Mouse (Mus musculus) frontal cortex, postnatal 25 days (tissue): ENCODE results near the gene Slc29a4.
A peak's percentile ranks its signal among the peaks of the same experiment; 100 is the strongest.

Experiments
- DNase-seq, 2 experiments: peaks; one replicate each; pipeline ENCODE4 v3.0.0; 2022; ENCODE audit warnings: low spot score in 2 of 2

Gene Slc29a4

DNA sequence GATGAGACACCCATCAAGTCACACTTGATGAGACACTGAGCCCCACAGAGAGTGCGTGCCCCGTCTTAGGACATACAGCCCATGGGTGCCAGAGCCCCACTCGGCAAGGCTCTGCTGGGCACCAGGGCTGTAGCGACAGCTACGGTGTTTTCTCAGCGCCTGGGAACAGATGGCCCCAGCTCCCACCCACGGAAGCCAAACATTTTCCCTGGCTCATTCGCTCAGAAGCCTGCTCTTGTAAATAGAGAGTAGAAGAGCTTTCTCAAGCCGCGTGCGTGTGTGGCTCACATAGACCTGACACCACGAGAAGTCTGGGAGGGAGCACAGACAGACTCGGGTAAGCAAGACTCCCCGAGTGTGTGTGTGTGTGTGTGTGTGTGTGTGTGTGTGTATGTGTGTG, at the start of gene Slc29a4:
Gene Slc29a4 (plus strand): TSS at position 265 of the 400 bp plus-strand sequence.
- DNase-seq = peak in 1 of 2 experiments; percentile 57

DNA sequence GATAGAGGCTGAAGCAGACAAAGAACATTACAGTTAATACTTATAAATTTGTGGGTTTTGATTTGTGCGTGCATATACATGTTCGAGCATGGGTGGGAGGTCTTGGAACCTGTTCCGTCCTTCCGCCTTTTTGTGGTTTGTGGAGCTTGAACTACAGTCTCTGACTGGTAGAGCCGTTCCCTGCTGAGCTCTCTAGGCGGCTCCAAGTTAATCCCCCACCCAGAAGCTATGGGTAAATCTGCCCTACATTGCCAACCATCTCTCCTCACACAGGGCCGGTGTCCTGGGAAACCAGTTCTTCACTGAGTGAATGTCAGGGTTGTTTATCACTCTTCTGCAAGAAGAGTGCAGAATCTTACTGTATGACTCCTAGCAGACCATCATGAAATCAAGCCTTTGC, 44.1 kb upstream of the Slc29a4 start:
- DNase-seq = no peak

DNA sequence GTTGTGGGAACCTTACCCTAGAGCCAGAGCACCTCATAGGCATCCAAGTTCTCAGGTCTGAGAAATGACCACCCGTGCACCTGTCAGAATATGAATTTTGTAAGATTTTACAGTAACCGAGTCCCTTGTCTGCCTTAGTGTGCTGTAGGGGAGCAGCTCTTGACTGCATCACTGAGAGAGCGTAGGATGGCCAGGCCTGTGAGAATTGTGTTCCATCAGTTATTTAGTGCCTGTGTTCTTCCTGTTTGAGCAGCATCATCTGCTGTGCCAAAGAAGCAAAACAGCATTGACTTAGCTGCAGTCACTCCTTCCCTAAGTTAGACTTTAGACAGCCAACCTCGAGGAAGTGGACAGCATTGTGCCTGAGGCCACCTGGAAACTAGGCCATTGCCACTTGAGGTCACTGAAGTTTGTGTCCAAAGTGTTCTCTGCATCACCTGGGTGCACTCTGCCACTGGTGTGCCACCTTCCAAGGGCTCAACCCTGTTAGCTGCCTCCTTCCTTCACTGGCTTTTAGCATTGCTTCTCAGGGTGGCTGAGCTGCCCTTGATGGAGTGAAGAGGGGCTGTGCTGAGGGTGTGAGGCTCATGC, 42.8 kb upstream of the Slc29a4 start:
- DNase-seq = no peak

DNA sequence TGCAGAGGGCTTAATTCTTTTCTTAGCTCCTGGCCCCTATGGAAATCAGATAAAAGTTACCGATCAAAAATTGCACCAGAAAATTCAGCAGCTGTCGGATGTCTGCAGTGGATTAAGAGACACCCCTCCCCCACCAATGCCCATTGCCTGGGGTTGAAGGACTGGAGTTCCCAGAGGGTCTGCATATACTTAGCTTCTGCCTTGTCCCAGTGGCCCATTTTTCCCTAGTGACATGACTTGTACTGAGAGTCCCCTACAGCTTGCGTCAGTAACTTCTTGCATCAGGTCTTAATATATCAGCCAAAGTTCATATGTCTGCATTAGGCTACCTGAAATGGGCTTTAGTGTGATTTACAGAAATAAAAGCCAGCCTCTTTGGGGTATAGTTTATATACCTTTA, 41.9 kb upstream of the Slc29a4 start:
- no peak for DNase-seq

DNA sequence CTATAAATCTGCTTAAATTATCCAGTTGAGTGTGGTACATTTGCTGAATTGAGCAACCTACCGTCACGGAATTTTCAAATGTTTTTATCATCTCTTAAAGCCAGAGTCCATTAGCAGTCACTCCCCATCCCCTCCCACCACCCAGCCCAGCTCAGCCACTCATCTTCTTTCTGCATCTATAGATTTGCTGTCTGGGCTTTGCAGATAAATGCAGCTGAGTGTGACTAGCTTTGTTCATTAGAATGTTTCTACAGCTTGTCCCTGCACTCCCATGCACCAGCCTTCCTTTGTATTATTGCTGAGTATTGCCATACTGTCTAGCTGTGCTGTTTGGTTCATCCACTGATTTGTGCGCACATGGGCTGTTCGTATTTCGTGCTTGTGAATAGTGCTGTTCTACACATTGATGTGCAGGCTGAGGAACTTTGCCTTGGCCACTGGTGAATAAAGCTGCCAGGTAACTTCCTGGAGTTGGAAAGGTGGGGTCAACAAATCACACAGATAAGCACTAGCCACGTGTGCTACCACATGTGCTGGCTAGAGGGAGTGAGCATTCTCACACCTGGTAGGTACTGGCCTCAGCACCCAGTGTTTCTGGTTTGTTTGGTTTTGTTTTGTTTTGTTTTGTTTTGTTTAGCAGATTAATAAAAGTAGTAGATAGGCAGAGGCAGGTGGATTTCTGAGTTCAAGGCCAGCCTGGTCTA, 41.4 kb upstream of the Slc29a4 start:
- DNase-seq = no peak

DNA sequence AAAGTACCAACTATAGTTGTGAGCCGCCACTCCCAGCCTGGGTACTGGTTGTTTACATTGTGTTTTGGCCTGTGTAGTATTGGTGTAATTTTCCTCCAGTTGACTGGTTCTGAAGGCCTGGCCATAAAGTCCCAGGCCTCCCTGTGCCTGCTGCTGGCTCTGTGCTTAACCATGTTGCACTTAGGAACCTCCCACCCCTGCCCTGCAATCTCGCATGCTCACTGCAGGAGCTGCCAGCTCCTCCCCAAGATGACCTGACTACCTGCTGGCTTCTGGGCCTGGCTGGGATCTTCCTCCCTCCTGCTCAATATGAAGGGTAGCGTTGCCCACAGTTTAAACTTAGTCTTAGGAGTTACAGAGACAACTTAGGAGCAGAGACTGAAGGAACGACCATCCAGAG, 40.0 kb upstream of the Slc29a4 start:
- no peak for DNase-seq

DNA sequence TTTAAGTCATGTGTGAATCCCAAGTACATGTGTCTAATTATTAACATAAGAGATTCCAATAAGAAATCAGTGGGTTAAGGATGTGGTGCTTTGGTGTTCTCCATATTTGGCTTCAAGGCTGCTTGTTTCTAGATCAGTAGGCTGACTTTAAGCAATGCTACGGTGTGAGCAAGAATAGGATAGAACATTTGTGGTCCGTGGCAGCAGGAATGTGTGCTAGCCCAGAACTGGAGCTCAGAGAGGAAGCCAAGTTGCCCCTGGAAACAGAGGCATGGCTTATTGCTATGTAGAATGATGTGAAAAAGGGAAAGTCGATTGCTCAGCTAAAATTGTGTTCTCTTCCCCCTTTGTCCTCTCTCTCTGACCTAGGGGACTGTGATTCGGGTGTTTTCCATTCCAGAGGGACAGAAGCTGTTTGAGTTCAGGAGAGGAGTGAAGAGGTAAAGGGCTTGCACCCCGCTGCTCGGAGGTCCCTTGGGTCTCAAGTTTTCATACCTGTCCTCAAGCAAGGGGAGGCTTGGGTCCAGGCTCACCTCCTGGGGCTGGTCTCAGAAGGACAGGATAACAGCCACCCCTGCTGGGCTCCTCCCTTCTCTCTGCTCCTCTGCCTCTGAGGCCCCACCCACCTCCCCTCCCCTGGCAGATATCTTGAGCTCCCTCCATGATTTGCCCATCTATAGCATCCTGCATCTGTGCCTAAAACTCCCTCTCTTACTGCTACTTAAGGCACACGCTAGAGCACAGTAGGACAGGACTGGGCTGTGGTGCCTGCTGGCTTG, 31.5 kb upstream of the Slc29a4 start:
- no peak for DNase-seq

DNA sequence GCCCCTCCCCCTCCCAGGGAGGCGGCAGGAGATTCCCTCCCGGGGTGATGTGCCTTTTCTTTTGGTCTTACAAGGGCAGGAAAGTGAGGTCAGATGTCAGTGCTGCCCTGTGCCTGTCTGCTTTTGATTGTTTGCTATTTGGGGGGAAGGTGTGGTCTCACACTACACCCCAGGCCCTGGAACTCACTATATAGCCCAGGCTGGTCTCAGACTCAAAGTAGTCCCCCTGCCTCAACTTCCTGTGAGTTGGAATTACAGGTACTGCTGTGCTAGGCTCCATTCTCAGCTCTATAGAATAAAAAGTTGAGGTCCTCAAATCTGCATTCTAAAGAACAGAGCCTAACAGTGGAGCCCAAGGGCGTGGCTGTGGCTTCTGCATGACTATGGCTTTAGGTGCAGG, 24.4 kb upstream of the Slc29a4 start:
- DNase-seq = no peak

DNA sequence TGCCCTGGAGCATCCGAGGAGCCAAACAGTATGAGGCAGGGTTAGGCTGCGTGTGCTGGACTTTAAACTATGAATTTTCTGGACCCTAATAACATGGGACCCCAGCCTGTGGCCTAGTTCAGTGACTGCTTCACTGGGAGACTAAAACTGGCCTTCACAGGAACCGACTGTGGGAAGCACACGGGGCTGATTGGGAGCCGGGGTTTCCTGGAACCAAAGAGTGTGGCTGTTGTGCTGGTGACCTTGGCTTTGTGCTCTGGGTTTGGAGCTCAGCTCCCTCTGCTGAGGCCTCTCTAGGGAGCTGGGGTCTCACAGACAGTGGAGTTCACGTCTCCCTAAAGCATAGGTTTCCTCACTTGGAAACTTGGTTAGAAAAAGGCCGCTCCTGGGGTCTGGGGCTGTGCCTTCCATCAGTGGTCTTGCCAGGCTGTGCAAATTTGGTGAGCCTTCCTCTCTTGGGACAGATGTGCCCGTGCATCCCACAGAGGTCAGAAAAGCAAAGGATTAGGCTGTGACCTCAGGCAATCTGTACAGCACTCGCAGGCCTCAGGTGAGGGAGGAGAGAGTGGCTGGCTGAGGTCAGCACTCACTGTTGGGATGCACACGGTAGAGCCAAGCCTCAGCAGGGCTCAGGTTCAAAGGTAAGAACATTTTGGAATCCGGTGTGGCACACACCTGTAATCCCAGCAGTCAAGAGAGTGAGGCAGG, 23.6 kb upstream of the Slc29a4 start:
- no peak for DNase-seq

DNA sequence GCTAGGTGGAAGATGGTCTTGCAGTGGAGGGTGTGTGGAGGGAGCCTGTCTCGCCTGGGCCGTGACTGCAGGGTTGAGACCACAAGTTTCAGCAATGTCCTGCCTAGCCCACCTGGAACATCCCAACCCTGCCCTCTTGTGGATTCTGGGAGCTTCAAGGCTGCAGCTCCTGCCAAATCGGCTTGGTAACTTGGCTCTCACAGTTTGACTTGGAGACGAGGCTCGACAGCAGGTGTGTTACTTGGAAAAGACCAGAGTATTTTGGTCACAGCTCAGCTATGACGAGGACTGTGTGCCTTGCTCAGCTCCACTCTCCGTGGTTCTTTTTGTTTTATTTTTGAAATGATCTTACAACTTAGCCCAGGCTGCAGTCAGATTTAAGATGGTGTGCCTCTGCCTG, 22.6 kb upstream of the Slc29a4 start:
- DNase-seq = no peak

DNA sequence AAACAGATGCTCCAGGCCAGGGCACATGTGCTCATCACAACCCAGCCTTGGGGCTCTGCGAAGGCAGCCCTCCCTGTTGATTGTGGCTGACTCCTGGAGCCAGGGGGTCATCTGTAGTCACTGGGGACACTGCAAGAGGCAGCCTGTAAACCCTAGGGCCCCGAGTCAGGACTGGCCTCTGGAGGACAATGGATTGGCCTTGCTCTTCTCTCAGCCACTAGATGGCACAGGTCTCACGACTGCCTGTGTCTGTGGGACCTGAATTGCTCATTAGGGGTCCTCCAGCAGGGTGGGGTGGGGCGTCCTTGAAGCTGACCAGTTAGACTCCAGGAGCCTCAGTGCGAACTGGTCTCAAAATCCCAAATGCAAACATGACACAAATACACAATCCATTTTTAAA, 19.2 kb upstream of the Slc29a4 start:
- no peak for DNase-seq

DNA sequence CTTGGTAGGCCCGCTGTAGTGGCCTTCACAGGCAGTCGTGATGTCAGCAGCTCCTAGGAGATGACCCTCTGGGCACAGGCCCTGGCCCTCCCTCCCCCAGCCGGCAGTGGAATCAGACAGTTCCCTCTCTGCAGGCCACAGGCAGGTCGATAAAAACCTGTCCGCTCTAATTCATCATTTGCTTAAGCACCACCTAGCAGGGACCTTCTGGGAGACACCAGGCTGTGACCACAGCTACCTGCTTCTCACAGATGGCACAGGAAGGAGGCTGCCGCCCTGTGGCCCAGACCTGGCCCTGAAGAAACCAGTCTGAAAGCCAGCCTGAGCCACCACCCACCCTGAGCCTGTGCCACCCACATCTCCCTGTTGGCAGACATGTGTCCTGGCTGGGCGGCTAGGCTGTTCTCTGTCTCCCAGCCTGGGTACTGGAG, 14.2 kb upstream of the Slc29a4 start:
- no peak for DNase-seq

DNA sequence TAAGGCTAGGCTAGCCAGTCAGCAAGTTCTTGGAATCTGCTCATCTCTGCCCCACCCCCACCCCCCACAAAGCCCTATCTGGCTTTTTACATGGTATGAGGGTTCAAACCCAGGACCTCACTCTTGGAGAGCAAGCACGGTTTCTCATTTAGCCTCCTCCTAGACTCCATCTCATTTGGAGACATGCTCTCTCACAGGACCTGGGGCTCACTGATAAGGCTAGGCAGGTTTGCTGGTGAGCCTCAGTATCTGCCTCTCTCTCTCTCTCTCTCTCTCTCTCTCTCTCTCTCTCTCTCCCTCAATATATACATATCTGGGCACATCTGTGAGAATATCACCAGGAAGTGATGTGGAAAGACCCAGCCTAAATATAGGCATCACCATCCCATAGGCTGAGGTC, 13.2 kb upstream of the Slc29a4 start:
- no peak for DNase-seq

DNA sequence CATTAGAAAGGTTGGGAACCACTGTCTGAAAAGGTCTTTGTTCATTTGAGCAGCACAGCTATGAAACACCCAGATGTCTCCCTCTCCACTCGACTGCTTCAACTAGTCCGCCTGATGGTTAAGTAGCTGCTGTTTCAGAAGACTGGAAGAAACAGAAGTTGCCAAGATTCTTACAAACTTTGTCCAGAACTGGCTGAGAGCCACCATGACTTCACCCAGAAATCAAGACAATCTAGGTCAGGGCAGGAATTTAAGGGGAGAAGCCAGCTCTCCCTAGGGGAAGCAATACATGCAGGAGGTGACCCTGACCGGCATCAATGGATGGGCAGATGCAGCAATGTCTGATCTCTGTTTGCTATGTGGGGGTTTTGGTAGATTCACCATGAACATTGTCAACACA, 10.4 kb upstream of the Slc29a4 start:
- no peak for DNase-seq

DNA sequence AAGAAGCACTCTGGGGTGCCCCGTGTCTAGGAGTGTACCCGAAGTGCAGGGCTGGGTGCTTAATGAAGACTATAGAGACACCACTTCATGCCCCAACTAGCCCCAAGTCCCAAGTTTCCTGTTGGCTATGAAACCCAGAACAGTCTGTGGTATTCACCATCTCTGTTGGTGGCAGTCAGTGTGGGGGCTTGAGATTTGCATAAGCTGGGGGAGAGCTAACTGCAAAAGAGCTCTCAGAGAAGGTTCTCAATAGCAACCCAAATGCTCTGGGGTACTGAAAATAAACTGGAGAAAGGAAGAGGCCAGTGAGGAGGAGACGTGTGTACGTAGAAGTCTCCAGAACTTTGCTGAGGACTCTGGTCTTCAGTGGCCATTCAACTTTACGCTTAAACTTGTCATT, 9.8 kb upstream of the Slc29a4 start:
- no peak for DNase-seq

DNA sequence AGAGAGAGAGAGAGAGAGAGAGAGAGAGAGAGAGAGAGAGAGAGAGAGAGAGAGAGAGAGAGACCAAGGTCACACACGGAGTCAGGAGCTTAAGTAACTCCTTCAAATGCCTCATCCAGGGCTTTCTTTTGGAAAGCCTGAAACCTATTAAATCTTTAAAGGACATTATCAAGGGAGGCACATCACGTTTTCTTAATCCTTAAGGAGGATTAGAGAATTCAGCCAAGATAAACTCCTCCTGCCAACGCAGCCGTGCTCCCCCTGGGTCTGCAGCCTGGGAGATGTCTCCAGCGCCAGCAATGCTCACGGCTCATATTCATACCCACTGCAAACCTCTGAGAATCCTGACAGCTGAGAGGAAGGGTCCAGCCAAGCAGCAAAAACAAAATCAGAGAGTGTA, 3.4 kb upstream of the Slc29a4 start:
- no peak for DNase-seq

DNA sequence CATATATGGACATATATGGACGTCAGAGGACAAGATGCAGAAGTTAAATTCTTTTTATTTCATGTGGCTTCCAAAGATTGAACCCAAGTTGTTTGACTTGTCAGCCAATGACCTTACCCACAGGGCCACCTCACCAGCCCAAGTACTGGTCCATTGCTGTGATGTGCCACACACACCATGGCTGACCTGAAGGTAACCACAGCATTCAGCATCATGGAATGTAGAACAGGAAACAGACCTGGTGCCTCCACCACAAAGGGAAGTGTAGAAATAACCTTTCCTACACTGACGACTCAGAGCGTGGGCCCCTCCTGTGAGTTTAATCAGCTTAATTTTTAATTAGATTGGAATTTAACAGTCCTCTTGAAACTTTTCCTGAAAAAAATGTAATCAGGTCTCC, 2.0 kb upstream of the Slc29a4 start:
- DNase-seq = no peak

DNA sequence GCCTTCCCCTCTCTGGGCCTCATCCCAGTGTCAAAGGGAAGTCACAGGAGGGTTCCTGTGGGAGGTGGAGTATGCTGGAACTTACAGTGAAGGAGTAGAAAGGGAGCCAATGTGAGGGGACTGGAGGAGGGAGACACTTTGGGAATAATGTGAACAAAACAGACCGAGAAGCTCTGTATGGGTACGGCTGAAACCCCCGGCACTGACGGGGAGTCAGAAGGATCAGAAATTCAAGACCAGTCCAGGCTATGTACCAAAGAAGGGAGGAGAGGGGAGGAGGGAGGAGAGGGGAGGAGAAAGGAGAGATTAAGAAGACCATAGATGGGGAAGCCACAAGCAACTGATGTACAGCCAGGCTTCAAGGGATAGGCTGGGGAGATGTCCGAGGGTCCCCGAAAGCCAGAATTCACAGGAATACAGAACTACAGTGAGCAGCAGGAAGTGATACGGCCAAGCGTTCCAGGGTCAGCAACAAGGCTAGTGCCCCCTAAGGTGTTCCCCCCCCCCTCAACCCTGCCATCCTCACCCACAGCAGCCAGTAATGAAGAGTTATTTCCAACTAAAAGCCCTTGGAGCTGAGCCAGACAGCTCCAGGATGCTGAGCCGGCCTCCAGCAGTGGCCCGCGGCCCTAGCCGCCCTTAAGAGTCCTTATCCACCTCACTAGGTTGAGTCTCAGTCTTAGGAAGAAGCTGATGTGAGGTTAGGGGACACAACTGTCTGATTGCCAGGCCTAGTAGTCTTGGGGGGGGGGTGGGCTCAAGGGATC, 842 bp downstream of the Slc29a4 start:
- DNase-seq = no peak

DNA sequence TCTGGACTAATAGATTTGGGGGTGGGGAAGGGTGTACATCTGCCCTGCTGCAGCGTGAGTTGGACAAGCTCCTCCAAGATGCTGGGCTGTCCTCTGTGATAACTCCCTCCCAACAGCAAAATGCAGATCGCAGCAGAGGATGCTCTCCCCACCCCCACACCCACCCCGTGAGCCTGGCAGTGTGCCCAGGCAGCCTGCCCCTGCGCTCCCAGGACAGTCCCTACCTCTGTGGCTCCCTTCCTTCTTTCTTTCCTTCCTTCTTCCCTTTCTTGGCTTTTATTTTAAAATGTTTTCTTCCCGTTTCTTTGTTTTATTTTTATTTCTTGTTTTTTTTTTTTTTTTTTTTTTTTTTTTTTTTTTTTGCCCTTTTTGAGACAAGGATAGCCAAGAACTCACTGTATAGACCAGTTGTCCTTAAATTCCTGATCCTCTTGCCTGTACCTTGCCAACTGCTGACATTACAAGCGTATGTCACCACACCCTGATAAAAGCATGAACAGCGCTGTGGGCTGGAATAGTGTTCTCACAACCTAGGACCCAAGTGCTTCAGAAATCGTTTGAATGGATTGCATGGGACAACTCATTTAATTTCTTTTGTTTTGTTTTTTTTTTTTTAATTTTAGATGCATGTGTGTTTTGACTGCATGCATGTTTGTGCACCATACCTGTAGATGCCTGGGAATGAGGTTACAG, 1.6 kb downstream of the Slc29a4 start:
- no peak for DNase-seq

DNA sequence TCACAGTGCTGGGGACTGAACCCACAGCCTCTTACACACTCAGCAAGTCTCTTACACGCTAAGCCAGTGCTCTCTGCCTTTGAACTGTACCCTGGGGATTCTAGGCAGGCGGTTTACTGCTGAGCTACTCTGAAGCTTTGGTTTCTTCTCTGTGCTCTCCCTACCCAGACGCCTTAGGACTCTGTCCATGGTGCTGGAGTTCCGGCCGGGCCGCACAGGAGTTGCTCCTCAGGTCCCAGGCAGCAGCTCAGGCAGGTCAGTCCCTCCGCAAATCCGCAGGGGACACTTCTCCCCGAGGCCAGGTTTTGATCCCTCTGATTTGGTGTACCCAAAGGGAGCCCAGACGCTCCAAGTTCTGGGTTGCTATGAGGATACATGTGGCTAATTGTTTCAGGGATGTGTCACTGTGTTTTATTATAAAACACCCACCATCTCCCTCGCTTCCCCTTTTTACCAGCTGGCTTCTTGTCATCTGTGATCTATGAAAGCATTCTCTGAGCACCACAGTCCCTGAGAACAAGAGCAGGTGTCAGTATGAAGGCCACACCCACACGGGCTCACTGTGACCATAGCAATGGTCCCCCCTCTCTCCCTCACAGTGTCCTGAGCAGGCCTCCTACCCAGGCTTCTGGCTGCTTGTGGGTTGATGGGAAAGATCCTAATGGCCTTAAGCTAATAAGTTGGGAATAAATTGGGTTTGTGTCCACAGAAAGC, 2.5 kb downstream of the Slc29a4 start:
- no peak for DNase-seq
